Mouse (Mus musculus): ENCODE measurements around the gene Slc25a4.

DNA sequence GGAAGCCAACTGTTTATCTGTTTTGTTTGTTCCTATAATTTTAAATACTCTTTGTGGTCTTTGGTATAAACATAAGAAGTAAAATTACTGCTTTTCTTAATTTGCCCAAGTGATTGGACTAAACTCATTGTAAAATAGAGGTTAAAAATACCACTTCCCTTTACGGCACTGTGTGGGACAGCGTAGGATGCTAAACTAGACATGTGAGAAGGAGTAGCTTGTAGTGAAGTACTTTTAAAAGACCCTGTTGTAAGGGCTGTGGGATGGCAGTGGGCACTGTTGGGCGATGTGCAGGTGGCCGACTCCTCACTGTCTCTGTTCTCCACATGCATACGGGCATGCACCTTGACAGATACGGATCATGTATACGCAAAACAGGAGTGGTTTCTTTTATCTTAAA, 30.9 kb downstream of the Slc25a4 start:
- TF ChIP-seq POLR2A (IDR thresholded peaks at IDR 0.05; ENCODE audit: extremely low read depth, insufficient read depth, low read length) (no peak), CTCF (IDR thresholded peaks at IDR 0.05; ENCODE audit: extremely low read depth, insufficient read depth, low read length) (no peak)
